Mouse (Mus musculus) brain, embryonic 18.5 days (tissue): ENCODE data around the gene Phldb2.

Source experiments
- DNase-seq: peaks from one replicate; pipeline ENCODE4 v3.0.0-alpha.2; 2012; ENCODE audit warnings: low read depth, low spot score

The Phldb2 gene

DNA sequence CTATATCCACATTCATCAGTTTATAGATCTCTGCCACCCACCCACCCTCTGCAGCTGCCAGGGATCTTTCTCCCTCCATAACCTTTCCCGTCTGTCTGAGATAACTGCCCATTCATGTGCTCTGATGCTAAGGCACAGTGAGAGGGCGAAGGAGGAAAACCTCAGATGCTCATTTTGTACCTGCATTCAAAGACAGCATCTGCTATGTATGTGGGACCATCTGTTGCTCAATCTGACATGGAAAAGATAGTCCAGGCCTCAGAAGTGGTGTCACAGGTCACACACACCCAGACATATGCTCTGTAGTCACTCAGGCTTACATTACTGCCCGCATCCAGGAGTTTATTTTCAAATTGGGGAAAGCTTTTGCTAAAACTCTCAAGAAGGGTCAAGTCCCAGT lies 112.4 kb downstream of the Phldb2 start:
- DNase-seq = no peak

DNA sequence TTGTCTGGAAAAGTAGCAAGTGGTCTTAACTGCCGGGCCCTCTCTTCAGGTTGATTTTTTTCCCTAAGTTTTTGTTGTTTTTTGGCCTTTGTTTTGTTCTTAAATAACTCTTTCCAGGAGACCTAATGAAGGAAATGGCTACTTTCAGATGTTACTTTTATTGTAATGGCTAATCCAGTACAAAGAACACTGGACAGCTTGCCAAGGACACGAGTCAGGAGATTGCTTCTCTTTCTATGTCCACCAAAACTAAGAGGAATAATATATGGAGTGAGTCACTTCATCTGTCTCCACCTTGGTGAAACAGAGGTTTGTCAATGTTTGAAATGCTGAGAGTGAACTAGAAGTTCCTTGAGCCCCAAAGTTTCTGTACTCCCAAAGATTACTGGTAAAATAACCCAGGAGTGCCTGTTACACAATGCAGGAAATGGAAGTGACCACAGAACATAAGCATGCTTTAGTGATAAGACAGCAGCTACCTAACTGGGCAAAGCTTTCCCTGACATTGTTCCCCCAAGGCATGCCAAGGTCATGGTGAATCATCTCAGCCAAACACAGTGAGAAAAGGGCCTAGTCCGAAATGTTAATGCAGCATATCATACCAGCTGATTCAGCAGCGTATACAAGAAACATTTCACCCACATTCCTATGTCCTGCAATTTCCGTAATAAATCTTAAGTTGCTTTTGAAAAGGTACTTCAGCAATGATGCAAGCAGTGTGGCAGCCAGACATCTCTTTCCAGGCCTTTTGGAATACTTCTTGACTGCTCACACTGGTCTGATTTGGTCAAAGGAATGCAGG lies 115.7 kb downstream of the Phldb2 start:
- no peak for DNase-seq

DNA sequence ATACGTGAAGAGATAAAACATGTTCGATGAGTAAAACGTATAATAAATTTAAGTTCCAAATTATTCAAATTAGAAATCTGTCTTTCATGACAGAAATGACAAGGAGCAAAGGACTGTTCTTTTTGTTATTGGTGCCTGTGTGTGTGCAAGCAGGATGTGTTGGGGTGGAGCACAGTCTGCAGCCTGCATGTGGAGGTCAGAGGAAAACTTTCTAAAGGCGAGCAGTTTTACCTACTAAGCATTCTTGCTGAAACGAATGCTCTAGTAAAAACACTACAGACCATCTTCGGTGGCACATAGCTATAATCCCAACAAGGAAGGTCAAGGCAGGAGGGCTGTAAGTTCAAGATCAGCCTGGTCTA lies 120.7 kb downstream of the Phldb2 start:
- DNase-seq = no peak

DNA sequence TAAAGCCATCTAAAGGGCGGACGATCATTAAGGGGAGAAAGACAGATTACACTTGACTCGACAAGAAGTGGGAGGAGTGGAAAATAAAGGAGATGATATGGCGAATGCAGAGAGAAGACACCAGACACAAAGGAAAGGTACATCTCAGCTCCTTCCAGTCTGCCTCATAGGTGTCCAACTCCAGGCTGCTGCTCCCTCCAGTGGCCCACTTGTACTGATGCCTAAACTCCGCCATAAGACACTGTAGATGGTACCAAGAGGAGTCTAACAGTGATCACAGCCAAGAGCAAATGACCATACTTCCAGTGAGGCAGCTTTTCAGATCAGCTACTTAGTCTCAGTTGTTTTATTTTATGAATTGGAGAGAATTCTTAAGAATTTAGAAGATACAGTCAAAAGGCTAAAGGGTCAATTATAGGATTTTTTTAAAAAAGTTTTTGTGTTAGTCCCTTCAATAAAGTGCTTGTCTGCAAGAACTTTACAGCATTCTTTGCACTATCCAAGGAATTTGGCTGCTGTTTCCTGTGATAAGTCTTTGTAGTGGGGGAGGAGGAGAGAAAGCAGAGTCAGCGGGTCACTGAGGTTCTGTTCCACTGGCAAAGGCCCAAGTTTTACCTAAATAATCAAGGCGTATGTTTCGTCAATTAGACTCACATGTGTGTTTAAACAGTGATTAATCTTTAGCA lies 121.2 kb downstream of the Phldb2 start:
- no peak for DNase-seq

DNA sequence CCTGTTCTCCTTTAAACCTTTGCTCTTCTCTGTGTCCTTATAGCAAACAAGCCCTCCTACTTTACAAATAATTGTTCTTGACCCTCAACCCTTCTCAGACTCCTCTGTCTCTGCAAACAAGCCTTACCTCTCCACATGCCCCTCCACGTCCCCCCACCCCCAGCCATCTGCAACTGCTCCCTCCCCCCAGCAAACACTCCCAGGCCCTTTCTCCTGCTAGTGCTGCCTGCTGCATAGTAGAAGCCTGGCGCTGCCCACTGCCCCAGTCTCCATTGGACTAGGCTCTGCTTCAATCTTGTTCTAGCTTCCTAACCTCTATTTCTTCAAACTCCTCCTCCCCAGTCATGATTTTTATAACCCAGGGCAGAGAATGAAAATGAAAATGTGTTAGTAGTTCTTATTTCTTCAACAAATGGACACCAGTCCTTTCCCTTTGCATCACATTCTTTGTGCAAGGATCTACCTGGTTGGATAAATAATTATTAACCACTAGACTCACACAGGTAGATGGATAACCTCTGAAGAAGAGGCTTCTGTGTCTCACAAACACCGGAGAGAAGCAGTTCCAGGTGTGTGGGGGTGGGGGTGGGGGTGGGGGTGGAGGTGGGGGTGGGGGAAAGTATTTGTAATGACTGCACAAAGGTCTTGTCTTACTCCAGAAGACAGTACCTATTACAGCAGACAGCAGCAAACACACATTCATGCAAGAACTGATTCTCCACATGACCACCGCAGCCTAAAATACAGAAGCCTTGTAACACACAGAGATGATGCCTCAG lies 122.1 kb downstream of the Phldb2 start:
- no peak for DNase-seq

DNA sequence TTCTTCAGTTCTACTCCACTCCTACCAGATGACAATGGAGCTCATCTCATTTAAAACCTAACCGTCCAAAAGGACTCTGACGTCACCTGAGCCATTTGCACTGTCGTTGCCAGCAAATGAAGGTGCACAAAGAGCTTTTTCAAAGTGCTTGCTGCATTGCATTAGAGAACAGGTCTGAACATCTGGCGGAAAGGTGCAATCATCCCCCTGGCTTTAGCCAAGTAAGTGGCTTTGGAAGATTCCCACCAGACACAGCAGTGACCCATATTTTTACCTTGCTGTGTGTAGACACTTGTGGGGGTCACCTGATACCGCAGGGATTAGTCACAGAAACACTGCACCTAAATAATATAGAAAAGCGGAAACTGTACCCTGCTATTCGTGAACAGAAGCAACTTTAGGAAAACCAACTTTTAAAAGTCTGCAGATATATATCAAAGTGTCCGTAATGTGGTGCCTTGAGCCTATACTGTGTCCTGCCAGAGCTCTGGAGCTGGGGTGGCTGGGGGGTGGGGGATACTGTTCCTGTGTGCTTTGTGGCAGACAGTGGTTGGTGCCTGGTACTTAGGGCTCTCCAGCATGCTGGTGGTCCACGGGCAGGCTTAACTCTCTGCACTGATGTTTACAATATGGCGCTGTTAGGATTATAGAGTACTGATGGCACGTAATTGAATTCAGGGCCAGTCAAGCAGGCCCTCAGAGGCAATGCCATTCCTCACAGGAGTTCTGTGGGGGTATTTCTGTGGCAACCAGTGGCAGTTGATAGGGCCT lies 123.1 kb downstream of the Phldb2 start:
- no peak for DNase-seq

DNA sequence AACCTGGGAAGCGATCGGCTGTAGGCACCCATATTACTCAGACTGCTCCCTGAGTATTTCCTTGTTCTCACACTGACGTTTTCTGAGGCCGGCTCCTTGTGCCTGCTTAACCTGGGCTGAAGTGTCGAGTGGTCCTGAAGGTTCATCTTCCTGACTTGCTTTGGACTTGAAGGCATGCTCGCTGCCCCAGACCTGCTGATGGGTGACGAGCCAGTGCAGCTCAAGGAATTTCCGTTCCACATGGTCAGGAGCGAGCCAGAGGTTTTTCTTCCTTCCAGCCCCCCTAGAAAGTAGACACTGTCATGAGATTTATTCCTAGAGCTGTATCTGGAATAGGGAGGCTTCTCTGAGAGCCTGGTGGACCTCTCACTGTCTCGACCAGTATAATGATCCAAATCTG lies 128.1 kb downstream of the Phldb2 start:
- DNase-seq = no peak

DNA sequence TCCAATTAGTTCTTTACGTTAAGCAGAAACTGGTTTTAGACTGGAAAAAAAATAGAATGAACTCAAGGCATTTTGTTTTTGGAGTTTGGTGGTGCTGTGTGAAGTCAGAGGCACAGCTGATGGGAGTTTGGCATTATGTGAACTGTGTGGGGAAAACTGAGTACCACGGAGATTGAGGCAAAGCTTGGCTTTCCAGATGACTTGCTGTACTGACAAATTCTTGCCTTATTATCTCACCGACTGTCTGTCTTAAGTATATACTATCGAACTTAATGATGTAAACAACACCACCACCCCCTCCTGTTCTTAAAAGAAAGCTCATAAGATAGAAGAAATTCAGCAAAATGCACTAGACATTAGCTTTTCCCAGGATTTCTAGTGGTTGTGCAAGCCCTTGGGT lies 129.4 kb downstream of the Phldb2 start:
- DNase-seq = no peak

DNA sequence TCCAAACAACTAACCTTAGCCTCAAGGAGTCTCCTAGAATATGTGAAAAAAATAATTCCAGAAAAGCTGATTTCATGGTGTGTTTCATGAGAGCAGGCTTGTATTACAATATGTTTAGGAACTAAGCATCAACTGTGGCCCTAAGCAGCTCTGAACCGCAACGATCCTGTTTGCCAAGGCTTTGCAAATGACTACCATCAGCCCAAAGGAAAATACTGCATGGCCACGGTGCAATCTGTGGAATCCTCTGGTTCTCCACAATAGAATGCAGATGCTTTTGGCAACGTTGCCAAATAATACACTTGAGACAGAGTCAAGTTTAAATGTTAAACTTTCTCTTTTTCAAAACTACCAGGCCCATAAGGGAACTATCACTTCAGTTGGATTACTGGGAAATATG lies 133.5 kb downstream of the Phldb2 start:
- no peak for DNase-seq

DNA sequence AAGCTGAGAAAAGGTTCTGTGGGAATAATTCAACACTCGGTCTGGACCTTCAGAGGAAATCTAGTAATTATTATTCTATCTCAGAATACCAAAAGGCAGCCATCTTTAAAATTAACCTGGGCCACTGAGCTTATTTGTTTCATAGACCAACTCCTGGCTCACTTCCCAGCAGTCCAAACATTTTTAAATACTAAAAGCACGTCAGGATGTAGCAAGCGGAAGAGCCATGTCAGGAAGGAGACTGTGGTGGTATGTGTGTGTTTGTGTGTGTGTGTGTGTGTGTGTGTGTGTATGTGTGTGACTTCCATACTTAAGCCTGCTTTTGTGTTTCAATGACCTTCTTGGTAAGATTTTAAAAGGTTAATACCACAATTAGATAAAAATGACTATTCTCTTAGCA lies 135.6 kb downstream of the Phldb2 start:
- no peak for DNase-seq

DNA sequence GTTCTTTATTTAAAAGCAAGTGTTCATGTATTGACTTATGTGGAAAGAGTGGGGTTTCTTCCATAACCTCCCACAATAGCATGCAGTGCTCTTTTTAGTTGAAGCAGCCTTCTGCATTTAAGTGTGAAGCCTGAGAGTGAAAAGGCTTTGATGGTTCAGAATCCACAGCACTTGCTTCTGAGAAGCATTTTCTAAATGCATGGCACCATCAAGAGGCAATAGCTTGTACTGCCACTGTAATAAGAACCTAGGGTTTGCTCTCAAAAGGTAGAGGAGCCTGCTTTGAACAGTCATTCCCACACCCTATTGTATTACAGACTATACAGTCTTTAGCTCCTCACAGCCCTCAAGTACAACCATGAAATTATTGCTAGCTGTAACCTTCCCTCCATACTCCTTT lies 136.7 kb downstream of the Phldb2 start:
- DNase-seq = no peak

DNA sequence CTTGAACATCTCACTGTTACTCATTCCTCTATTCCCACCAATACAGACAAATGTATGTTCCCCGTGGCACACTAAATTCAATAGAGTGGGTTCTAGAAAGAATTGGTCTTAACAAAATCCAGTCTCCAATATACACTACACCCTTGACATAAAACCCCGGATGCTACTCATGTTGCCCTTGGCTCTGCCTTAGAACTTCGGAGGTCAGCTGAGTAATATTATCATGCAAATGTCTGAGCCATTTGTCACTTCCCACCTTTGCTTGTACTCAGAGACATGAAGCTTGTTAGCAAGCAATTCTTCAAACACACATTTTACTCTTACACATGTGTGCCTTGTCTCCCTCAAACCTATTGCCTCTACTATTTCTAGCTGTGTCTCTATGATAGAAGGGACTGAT lies 138.8 kb downstream of the Phldb2 start:
- no peak for DNase-seq

DNA sequence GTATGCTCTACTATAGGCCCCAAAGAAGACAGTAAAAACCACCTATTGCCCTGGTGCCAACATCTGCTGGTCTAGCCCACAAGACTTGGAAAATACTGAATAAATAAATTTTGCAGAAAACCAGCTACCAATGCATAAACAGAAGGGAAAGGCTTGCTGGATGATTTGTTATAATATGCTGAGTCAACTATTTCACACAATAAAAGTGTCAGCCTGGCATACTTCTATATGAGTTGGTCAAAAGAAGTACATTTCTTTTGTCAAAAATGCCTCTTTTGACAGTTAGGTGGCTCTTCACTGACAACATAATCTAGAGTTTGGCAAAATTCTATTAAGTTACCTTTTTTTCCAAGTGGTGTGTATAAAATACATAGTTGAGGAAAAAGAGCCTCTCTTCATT lies 141.6 kb downstream of the Phldb2 start:
- DNase-seq = no peak

DNA sequence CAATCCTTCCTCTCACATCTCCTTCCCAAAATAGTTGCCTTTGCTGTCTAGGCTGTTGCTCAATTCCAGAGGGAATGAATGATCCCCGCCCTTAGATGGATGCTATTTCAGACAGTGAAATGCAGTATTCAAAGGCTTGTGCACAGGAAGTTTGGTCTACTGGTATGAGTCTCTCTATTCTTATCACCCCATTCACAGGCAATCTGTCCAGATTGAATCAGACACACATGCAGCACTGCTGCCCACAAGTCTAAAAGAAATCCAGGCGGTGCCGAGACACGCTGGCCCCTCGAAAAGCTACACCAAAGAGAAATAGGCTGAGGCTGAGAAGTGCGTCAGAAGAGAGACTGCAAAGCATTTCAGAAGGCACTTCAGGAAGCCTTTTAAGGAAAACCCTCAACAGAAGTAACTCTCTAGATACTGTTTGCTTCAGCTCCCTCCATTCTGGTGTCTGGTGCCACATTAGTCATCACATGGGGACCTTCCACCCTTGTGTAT lies 142.5 kb downstream of the Phldb2 start:
- DNase-seq = no peak

DNA sequence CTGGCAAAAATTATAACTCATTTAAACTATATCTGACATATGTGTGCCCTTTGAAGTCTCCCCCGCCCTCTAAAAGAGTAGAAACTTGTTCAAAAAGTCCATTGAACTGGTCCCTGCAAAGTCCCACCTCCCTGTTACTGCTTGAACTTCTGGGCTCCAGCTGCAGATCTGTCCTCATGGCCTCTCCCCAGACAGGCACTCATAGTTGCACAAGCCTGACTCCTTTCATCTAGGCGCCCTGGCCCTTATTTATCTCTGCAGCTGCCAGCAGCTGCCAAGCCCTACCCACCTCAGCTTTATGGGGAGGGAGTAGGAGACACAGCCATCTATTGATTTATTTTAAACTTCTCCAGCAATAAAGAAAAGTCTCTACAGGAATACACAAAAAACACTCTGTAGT lies 143.2 kb downstream of the Phldb2 start:
- no peak for DNase-seq

DNA sequence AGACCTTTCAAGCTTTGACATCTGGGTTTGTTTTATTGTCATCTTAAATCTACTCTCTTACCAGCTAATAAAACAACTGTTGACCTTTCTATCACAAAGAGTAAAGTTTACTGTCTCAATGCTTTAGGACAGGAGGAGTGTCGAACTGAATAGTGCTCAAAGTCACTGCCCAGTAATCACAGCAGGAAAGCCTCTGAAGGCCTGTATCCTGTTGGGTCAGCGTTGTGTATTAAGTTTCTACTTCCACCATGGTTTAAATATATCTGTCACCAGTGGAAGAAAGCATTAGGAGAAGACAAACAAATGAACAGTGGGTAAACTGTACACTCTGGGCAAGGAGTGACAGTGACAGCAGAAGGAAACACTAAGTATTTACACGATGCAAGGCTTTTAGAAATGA lies 148.7 kb downstream of the Phldb2 start:
- DNase-seq = no peak

DNA sequence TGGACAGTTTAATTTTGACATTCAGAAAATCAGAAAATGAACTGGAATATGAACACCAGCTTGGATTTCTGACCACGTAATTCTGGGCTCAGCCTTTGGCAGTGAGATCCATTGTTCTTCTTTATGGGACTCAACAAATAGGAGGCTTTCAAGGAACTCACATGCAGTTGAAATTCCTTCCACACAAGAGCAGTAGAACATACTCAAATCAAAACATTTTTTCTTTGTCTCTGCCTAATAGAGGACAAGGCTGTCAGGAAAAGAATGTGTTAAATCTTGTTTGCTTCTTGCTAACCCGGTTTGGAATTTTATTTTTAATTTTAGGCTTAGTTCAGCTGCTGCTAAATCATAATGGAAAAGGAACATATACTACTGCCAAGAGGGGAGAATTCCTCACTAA lies 153.0 kb downstream of the Phldb2 start:
- no peak for DNase-seq

DNA sequence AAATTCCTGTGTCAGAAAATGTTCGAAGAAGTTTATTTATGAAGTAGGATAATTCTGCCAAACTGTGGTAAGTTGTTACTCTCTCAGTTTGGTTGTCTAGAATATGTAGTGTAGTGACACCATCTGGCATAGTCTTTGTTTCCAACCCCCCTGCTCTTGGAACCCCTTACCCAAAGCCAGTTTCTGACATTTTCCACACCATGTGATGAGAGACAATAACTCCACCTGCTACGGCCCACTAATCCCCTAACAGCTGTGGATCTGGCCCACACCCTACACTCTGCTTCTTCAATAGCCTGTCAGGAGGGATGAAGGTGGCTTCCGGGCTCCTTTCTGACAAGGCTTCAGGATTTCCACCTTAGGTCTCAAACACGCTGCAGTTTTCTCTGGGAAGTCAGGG lies 154.2 kb downstream of the Phldb2 start:
- no peak for DNase-seq

DNA sequence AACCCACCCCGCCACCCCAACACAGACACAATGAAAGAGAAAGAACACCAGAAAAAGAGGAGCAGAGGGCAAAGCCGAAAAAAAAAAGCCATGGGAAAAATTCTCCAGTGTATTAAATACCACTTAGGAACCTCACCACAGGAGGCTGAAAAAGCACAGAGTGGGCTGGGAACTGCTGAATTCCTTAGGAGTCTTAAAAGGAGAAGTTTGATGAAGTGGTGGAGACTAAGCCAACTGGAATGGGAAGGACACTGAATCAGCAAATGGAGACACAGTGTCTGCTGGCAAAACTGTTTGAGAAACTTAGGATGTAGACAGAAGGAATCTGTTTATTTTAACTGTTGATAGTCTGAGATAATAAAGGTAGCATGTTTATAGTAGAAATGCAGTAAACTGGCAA lies 154.8 kb downstream of the Phldb2 start:
- no peak for DNase-seq

DNA sequence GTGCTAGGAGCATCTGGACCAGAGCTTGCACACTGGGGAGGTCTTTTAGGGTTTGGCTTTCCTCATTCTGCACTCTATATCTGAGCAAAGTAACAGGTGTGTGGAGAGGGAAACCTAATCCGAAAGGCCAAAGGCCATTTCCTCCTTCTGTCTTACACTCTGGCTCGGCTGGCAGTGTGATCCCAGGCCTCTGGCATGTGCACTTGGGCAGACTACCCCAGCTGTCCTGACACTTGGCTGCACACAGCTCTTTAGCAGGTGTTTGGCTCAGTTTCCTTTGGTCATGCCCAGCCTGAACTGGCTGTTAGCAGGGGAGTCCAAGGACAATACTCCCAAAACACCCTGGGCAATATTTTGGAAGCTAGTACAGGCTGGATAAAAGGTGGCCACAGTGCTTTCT lies 156.6 kb downstream of the Phldb2 start:
- DNase-seq = no peak

DNA sequence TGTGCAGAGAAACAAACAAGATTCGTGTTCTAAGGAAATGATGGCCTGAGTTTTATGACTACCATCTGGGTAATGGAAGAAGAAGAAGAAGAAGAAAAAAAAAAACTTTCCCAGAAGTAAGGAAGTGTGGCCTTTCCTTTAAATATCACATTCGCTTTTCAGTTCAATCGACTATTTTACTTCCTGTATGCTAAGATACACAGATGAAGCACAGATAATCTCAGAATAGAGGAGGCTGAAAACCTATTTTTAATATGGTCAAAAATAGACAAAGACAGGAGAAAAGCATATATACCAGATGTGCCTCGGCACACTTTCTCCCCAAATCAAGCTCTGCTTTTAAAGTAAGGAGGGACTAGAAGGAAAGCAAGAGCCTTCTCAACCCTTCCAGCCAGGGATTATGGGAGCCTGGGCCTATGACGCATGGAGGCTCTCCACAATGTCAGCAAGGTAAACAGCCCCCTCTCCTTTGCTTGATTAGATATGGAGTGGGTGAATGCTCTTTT lies 158.2 kb downstream of the Phldb2 start:
- DNase-seq = no peak

DNA sequence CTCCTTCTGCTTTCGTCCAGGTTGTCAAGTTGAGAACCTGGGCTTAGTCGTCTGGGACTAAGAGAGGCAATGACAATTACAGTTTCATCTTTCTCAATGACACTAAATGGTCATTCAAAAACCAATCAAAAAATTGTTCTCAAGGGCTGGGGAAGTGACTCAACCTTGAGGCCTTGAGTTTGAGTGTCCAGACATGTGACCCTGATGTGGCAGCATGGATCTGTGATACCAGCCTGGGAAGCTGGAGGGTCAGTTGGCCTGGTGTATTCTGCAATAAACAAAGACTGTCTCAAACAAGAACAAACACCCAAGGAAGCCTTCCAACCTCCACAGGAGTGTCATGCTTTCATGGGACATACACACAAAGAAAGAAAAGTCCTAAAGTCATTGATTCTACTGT lies 160.6 kb downstream of the Phldb2 start:
- no peak for DNase-seq
